Mouse (Mus musculus): Measurements from ENCODE around the gene Rundc3a.

Rundc3a gene

GRCm38 (mm10) chr11:102392441-102393237, 564 bp upstream of the Rundc3a start:
- DNase-seq (ENCODE audit: low spot score in 2 of 2) = peak in 1 of 2 experiments; percentile 58

DNA sequence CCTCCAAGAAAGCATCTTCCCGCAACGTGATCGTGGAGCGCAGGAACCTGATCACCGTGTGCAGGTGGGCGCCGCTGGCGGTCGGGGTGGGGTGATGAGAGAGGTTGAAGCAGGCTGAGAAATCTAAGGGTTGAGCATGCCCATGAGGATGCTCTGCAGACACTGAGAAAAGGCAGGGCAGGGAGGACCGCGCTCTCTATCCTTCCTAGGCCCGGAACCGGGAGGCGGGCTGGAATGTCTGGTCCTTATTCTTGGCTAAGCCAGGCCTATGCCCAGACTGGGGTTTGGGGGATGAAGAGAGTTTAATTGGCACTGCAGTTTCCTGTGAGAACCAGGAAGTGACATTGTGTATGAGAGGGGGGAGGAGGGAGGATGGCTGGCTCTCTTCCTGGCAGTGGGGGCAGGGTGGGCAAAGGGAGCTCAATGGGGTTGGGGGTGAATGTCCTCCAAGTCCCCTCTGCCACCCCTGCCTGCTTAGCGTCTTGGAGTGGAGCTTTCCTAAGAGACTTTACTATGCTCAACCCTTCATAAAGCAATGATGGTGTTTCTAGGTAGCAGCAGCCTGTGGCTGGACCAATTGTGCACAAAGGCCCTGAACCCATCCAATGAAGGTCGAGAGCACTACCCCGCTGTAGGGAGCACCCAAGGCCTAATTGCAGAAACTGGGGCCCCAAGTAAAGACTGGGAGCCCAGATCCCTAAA, 667 bp downstream of the Rundc3a start:
- DNase-seq (ENCODE audit: low spot score in 2 of 2) = no peak

- no peak for DNase-seq (ENCODE audit: low spot score in 2 of 2)
Observed at GRCm38 (mm10) chr11:102394421-102395124, 1.4 kb downstream of the Rundc3a start.

DNA sequence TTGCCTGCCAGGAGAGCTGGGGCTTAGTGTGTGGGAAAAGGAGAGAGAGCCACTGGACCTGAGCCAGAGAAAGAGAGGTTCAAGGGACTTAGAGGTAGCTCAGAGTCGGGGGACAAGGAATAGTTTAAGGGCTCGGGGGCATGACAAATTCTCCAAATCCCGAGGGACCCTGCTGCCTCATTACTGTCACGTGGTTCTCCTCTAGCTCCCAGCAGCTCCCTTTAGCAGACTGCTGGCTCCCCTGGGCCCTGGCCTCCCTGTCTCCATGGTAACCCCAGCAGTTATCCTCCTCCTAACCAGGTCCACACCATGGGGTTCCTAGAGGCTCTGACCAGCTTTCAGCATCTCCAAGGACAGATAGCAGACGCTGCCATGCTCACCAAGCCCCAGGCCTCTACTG, 2.0 kb downstream of the Rundc3a start:
- DNase-seq (ENCODE audit: low spot score in 2 of 2) = no peak

DNA sequence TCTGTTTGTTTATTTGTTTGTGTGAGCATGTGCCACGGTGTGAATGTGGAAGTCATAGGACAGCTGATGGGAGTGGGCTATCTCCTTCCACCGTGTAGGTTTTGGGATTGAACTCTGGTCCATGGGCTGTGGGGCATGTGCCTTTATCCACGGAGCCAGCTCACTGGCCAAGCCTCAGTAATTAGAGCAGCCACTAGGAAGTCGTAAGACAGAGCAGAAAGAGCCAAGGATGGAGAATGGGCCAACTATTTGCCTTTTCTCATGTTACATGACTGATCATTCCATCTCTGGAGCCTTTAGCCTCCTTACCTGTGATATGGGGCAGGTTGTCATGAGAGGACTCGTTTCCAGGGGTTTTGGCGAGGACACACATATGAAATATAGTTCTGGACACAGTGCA, 3.1 kb downstream of the Rundc3a start:
- no peak for DNase-seq (ENCODE audit: low spot score in 2 of 2)

- DNase-seq (ENCODE audit: low spot score in 2 of 2) = no peak
Observed at GRCm38 (mm10) chr11:102396671-102397141, 3.5 kb downstream of the Rundc3a start.

- no peak for DNase-seq (ENCODE audit: low spot score in 2 of 2)
Observed at GRCm38 (mm10) chr11:102398007-102398825, 5.0 kb downstream of the Rundc3a start.

- DNase-seq (ENCODE audit: low spot score in 2 of 2) = no peak
Observed at GRCm38 (mm10) chr11:102399107-102399506, 5.9 kb downstream of the Rundc3a start.

DNA sequence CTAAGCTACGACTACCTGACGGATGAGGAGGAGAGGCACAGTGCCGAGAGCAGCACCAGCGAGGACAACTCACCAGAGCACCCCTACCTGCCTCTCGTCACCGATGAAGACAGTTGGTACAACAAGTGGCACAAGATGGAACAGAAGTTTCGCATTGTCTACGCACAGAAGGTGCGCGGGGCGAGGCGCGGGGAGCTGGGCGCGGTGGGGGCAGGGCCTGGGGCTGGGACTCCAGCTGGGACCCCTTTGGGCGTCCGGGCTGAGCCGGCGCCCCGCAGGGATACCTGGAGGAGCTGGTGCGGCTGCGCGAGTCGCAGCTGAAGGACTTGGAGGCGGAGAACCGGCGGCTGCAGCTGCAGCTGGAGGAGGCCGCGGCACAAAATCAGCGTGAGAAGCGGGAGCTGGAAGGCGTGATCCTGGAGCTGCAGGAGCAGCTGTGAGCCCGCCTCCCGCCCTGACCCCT, 6.4 kb downstream of the Rundc3a start:
- DNase-seq (ENCODE audit: low spot score in 2 of 2) = peak in 1 of 2 experiments; percentile 68

DNA sequence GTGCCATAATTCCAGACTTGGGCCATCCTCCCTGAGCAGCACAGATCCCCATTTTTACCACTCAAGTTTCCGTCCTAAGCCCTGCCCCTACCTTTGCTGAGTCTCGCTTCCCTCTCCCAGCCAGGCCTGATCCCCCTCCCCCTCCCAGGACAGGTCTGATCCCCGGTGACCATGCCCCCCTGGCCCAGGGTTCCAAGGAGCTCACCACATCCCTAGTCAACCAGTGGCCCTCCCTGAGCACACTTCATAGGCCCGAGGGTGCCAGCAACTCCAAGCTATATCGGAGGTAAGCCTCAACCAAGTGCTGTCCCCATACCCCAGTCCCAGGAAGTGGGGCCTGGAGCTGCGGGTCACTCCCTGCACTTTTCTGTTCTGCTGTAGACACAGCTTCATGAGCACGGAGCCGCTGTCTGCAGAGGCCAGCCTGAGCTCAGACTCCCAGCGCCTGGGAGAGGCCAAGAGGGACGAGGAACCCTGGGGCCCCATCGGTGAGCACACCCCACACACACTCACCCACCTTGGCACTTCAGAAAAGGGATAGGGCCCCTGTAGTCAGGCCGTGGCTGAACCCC, 7.4 kb downstream of the Rundc3a start:
- DNase-seq (ENCODE audit: low spot score in 2 of 2) = peak in 1 of 2 experiments; percentile 66

DNA sequence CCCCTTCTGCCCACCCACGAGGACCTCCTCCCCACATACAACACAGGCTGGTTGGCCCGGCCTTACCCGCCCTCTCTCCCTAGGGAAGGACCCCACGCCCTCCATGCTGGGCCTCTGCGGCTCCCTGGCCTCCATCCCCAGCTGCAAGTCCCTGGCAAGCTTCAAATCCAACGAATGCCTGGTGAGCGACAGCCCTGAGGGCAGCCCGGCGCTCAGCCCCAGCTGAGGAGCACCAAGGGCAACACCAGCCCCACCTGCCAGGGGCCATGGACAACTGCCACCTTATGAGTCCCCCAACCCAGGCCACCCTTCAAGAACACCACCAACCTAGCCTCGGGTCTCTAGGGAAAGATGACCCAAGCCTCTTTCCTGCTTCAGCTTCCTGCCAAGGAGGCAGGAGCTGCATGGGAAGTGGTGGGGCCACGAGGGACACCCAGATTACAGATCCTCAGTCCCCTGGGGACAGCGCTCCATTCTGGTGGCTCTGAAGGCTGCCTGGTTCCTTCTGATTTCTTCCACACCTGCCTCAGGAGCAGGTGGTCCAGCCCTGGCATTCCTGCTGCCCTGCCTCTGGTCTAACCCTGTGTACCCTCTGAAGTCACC, 8.8 kb downstream of the Rundc3a start:
- peak in 1 of 2 experiments; percentile 63 for DNase-seq (ENCODE audit: low spot score in 2 of 2)

- DNase-seq (ENCODE audit: low spot score in 2 of 2) = no peak
Observed at GRCm38 (mm10) chr11:102403657-102404056, 10.5 kb downstream of the Rundc3a start.

DNA sequence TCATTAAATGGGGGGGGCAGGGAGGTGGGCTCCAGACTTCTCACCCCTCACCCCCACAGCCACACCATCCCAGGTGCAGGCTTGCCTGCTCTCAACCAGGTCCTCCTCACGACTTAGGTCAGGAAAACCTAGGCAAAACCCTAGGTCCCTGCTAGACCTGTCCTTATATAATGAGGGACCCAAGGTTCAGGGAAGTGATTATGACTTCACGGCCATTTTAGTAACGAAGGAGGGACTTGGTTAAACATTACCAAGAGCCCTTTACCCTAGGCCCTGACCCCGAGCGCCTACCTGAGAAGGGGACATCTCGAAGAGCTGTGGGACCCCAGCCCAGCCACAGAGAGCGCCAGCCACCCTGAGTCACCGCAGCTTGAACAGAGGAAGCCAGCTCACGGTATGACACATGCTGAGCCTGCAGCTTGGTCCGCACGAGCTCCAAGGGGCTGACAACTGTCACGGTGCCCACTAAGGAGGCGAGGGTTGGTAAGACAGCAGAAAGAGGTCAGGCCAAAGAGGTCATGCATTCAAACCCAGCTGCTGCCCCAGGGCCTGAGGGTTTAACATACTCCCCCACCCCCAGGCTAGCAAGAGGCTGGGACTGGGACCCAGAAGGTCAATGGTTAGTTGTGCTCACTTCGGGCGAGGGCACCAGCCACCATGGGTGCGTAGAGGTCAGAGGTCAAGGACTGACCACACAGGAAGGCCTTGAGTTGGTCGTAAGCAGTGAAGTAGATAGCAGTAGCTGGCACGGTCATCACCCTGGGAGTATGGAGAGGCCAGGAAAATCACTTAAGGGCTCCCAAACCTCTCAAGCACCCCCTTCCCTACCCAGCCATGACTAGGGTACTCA, 11.2 kb downstream of the Rundc3a start:
- DNase-seq (ENCODE audit: low spot score in 2 of 2) = no peak

GRCm38 (mm10) chr11:102405544-102406285, 12.5 kb downstream of the Rundc3a start:
- DNase-seq (ENCODE audit: low spot score in 2 of 2) = no peak

GRCm38 (mm10) chr11:102406401-102406800, 13.2 kb downstream of the Rundc3a start:
- DNase-seq (ENCODE audit: low spot score in 2 of 2) = peak in 1 of 2 experiments; percentile 67

GRCm38 (mm10) chr11:102406900-102407833, 14.0 kb downstream of the Rundc3a start:
- peak; percentile 97 to 99 for DNase-seq (ENCODE audit: low spot score in 2 of 2)

GRCm38 (mm10) chr11:102407834-102408215, 14.6 kb downstream of the Rundc3a start, which contains the start of gene Slc25a39:
Gene Slc25a39 (minus strand): TSS chr11:102407946.
- DNase-seq (ENCODE audit: low spot score in 2 of 2) = no peak
